Mouse (Mus musculus): Measurements from ENCODE around the gene Txk. TPM values are rescaled to one million over a fixed set of nuclear protein-coding genes. Genes with fewer than 3 reads are reported as not detected.

The Txk gene
- polyA plus RNA-seq (2012; rRNA removed): 0.07 and 0.08 TPM in 2 replicates

DNA sequence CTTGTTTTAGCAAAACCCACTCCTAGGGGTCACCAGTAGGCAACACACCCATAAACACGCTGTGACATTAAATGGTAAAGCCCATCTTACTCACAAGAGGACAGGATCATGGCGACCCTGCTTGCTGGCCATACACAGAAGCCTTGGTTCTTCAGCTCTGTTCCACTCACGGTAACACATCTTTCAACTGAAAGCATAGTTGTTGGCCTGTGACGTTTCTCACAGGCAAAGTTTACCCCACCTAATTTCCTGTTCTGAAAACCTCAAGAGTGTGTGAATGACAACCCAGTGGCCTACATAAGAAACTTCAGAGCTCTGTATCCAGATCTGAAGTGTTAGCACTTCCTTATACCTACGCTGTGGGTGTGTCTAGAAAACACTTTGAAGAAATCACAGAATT is at the start of gene Txk:
Gene Txk (minus strand): TSS at position 193 of the 400 bp plus-strand sequence.
- TF ChIP-seq POLR2A (IDR thresholded peaks at IDR 0.05; ENCODE audit: borderline replicate concordance, extremely low read depth, insufficient read depth, insufficient read length, poor library complexity, severe bottlenecking) (no peak), CTCF (IDR thresholded peaks at IDR 0.05; ENCODE audit: borderline replicate concordance, extremely low read depth, insufficient read depth, insufficient read length) (no peak)
- no peak for DNase-seq (ENCODE audit: low read depth)

DNA sequence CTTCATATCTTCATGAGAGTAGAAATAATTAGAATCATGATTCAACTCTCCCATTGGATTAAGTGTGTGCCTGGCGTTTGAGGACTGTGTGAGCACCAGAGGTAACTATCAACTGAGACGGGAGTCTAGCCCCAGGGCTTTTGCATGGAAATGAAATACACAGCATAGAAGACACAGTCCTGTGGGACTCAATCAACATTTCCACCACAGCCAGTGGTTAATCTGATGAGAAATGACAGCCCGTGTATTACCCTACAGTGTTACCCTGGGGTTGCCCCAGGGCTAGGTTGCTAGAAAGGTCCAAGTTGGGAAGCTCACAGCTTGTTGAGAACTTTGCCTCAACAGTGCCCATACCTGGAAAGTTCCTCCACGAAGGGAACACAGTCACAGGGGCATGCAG is 46.0 kb upstream of the Txk start:
- no peak for TF ChIP-seq POLR2A (IDR thresholded peaks at IDR 0.05; ENCODE audit: borderline replicate concordance, extremely low read depth, insufficient read depth, insufficient read length, poor library complexity, severe bottlenecking)
- no peak for TF ChIP-seq CTCF (IDR thresholded peaks at IDR 0.05; ENCODE audit: borderline replicate concordance, extremely low read depth, insufficient read depth, insufficient read length)
- DNase-seq (ENCODE audit: low read depth): peak; percentile 35

DNA sequence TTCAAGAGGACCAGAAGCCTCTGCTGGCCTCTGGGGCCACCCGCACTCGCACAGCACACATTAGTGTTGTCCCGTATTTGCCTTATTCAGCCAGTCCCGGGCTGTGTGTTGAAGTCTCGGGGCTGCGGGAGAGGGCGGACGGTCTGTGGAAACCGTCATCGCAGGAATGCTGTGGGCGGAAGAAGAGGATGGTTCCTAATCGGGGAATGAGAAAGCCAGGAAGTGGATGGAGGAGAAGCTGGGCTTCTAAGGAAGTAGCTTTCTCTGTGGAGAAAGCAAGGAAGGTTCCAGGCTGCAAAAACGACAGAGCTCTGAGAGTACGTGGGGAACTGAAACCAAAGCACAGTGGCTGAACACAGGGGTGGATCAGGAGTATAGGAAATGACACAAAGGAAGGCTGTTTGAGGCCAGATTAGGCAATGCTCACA is 43.6 kb upstream of the Txk start:
- TF ChIP-seq CTCF (IDR thresholded peaks at IDR 0.05; ENCODE audit: borderline replicate concordance, extremely low read depth, insufficient read depth, insufficient read length): no peak
- no peak for TF ChIP-seq POLR2A (IDR thresholded peaks at IDR 0.05; ENCODE audit: borderline replicate concordance, extremely low read depth, insufficient read depth, insufficient read length, poor library complexity, severe bottlenecking)
- peak; percentile 9 for DNase-seq (ENCODE audit: low read depth)

GRCm38 (mm10) chr5:72793309-72793850 is 40.8 kb upstream of the Txk start:
- no peak for TF ChIP-seq CTCF (IDR thresholded peaks at IDR 0.05; ENCODE audit: borderline replicate concordance, extremely low read depth, insufficient read depth, insufficient read length)
- TF ChIP-seq POLR2A (IDR thresholded peaks at IDR 0.05; ENCODE audit: borderline replicate concordance, extremely low read depth, insufficient read depth, insufficient read length, poor library complexity, severe bottlenecking): no peak
- DNase-seq (ENCODE audit: low read depth): no peak

- TF ChIP-seq CTCF (IDR thresholded peaks at IDR 0.05; ENCODE audit: borderline replicate concordance, extremely low read depth, insufficient read depth, insufficient read length): no peak
- TF ChIP-seq POLR2A (IDR thresholded peaks at IDR 0.05; ENCODE audit: borderline replicate concordance, extremely low read depth, insufficient read depth, insufficient read length, poor library complexity, severe bottlenecking): no peak
Observed at GRCm38 (mm10) chr5:72791789-72792188, 39.2 kb upstream of the Txk start.

GRCm38 (mm10) chr5:72791386-72791785 is 38.8 kb upstream of the Txk start:
- TF ChIP-seq CTCF (IDR thresholded peaks at IDR 0.05; ENCODE audit: borderline replicate concordance, extremely low read depth, insufficient read depth, insufficient read length) (no peak), POLR2A (IDR thresholded peaks at IDR 0.05; ENCODE audit: borderline replicate concordance, extremely low read depth, insufficient read depth, insufficient read length, poor library complexity, severe bottlenecking) (no peak)
- DNase-seq (ENCODE audit: low read depth): no peak

More at GRCm38 (mm10) chr5:72791789-72792188, 39.2 kb upstream of the Txk start:
- DNase-seq (ENCODE audit: low read depth): no peak

- no peak for DNase-seq (ENCODE audit: low read depth)
- TF ChIP-seq CTCF (IDR thresholded peaks at IDR 0.05; ENCODE audit: borderline replicate concordance, extremely low read depth, insufficient read depth, insufficient read length) (0 out of 2 replicates have a peak, but pooled peaks have one; percentile 6), POLR2A (IDR thresholded peaks at IDR 0.05; ENCODE audit: borderline replicate concordance, extremely low read depth, insufficient read depth, insufficient read length, poor library complexity, severe bottlenecking) (no peak)
Observed at GRCm38 (mm10) chr5:72785451-72785850, 32.9 kb upstream of the Txk start.

GRCm38 (mm10) chr5:72784719-72785118 is 32.1 kb upstream of the Txk start:
- no peak for DNase-seq (ENCODE audit: low read depth)
- TF ChIP-seq CTCF (IDR thresholded peaks at IDR 0.05; ENCODE audit: borderline replicate concordance, extremely low read depth, insufficient read depth, insufficient read length) (no peak), POLR2A (IDR thresholded peaks at IDR 0.05; ENCODE audit: borderline replicate concordance, extremely low read depth, insufficient read depth, insufficient read length, poor library complexity, severe bottlenecking) (no peak)

GRCm38 (mm10) chr5:72783957-72784356 is 31.4 kb upstream of the Txk start:
- DNase-seq (ENCODE audit: low read depth): no peak
- no peak for TF ChIP-seq POLR2A (IDR thresholded peaks at IDR 0.05; ENCODE audit: borderline replicate concordance, extremely low read depth, insufficient read depth, insufficient read length, poor library complexity, severe bottlenecking)
- TF ChIP-seq CTCF (IDR thresholded peaks at IDR 0.05; ENCODE audit: borderline replicate concordance, extremely low read depth, insufficient read depth, insufficient read length): no peak

- DNase-seq (ENCODE audit: low read depth): no peak
- TF ChIP-seq CTCF (IDR thresholded peaks at IDR 0.05; ENCODE audit: borderline replicate concordance, extremely low read depth, insufficient read depth, insufficient read length) (no peak), POLR2A (IDR thresholded peaks at IDR 0.05; ENCODE audit: borderline replicate concordance, extremely low read depth, insufficient read depth, insufficient read length, poor library complexity, severe bottlenecking) (no peak)
Observed at GRCm38 (mm10) chr5:72783123-72783522, 30.5 kb upstream of the Txk start.

- TF ChIP-seq POLR2A (IDR thresholded peaks at IDR 0.05; ENCODE audit: borderline replicate concordance, extremely low read depth, insufficient read depth, insufficient read length, poor library complexity, severe bottlenecking): no peak
- TF ChIP-seq CTCF (IDR thresholded peaks at IDR 0.05; ENCODE audit: borderline replicate concordance, extremely low read depth, insufficient read depth, insufficient read length): no peak
- no peak for DNase-seq (ENCODE audit: low read depth)
Observed at GRCm38 (mm10) chr5:72781776-72782175, 29.2 kb upstream of the Txk start.

- TF ChIP-seq POLR2A (IDR thresholded peaks at IDR 0.05; ENCODE audit: borderline replicate concordance, extremely low read depth, insufficient read depth, insufficient read length, poor library complexity, severe bottlenecking): no peak
- TF ChIP-seq CTCF (IDR thresholded peaks at IDR 0.05; ENCODE audit: borderline replicate concordance, extremely low read depth, insufficient read depth, insufficient read length): no peak
- no peak for DNase-seq (ENCODE audit: low read depth)
Observed at GRCm38 (mm10) chr5:72776595-72776994, 24.0 kb upstream of the Txk start.
